Mouse (Mus musculus): ENCODE data around the gene Kansl1. TPM values are rescaled to one million over a fixed set of nuclear protein-coding genes. Genes with fewer than 3 reads are reported as not detected.

The Kansl1 gene
- polyA plus RNA-seq, 1 experiment from 2014 or later: 36.9 TPM

DNA sequence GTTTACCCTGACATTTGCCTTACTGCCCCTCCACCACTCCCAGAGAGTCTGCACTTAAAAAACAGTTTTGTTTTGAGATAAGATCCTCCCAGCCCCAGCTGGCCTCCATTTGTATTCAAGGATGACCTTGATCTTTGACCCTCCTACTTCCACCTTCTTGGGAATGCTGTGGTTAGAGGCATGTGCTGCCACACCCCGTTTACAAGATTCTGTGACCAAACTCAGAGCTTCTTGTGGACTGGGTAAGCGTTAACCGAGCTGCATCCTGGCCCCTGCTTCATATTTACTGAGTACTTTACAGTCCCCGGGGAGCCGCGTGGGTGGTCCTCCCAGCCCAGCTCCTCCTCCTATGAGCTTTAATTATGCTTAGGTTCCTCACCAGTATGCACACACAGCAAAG lies 173.0 kb downstream of the Kansl1 start:
- ATAC-seq (ENCODE audit: low FRiP score, low read depth): no peak
- Histone ChIP-seq H3K9me3 (no peaks in the 10 kb centered on the region), H3K4me1 (no peaks in the 10 kb centered on the region), H3K4me2 (replicated peaks) (no peak overlapping the region), H3K9ac (replicated peaks) (no peak overlapping the region), H3K27ac (replicated peaks) (no peak overlapping the region), H3K27me3 (no peaks in the 10 kb centered on the region), H3K4me3 (no peak overlapping the region), H3K36me3 (peaks cover 16% of the 10 kb centered on the region; the same call in 1 of the 2 replicates)
- WGBS: 49% methylated on average over 6 of the region's 6 CpGs

- Histone ChIP-seq H3K9ac (replicated peaks) (no peak overlapping the region), H3K27me3 (no peaks in the 10 kb centered on the region), H3K4me2 (replicated peaks) (no peak overlapping the region), H3K27ac (replicated peaks) (no peak overlapping the region), H3K36me3 (peaks cover 16% of the 10 kb centered on the region; the same call in 1 of the 2 replicates), H3K4me1 (no peaks in the 10 kb centered on the region), H3K9me3 (no peaks in the 10 kb centered on the region), H3K4me3 (no peak overlapping the region)
- 57% methylated on average over 5 of the region's 5 CpGs for WGBS
- ATAC-seq (ENCODE audit: low FRiP score, low read depth): no peak
Measured at GRCm38 (mm10) chr11:104295145-104295544, 173.5 kb downstream of the Kansl1 start.

GRCm38 (mm10) chr11:104293241-104293640 lies 175.4 kb downstream of the Kansl1 start:
- Histone ChIP-seq H3K4me3 (no peak overlapping the region), H3K4me1 (peaks cover 13% of the 10 kb centered on the region), H3K27ac (replicated peaks) (no peak overlapping the region), H3K9me3 (no peaks in the 10 kb centered on the region), H3K4me2 (replicated peaks) (no peak overlapping the region), H3K36me3 (0 out of 2 replicates have a peak, but pooled peaks cover 5% of the 10 kb centered on the region), H3K27me3 (no peaks in the 10 kb centered on the region), H3K9ac (replicated peaks) (no peak overlapping the region)
- no peak for ATAC-seq (ENCODE audit: low FRiP score, low read depth)
- 77% methylated on average over 9 of the region's 9 CpGs for WGBS

DNA sequence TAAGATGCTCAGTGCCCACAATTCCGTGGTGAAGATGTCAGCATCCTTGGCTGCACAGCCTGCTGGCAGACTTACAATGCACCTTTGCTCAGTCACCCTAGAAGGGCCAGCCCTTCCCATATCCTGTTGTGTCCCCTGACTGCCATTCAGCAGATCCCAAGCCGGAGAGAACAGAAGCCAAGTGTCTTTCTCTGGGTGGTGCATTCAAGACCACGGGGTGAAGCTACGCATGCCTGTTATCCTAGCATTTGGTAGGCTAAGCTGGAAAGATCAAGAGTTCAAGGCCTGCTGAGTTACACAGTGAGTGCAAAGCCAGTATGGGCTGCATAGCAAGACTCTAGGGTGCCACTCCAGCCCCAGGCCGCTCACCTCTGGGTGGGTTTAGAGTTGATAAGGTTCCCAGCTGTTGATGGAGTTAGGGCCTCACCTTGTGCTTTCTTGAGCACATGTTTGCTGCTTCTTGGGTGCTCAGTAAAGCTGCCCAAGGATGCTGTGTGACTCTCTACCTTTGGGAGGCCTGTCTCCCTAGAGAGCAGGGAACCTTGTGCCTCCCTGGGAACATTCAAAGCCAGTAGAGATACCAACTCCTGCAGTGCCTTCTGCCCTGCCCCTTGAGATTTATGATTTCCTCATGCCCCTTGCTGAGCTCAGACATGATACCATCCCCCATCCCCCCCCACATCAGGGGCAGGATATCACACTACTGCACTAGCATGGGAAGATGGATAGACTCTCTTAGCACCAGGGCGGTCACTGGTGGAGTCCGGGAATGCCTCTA lies 176.0 kb downstream of the Kansl1 start:
- Histone ChIP-seq H3K4me1 (peaks cover 13% of the 10 kb centered on the region), H3K9ac (replicated peaks) (no peak overlapping the region), H3K4me2 (replicated peaks) (no peak overlapping the region), H3K27ac (replicated peaks) (no peak overlapping the region; the same call in 1 of the 2 replicates), H3K9me3 (no peaks in the 10 kb centered on the region), H3K4me3 (no peak overlapping the region), H3K27me3 (no peaks in the 10 kb centered on the region), H3K36me3 (peaks cover 9% of the 10 kb centered on the region; the same call in 1 of the 2 replicates)
- ATAC-seq (ENCODE audit: low FRiP score, low read depth): no peak
- 89% methylated on average over 7 of the region's 7 CpGs for WGBS

- Histone ChIP-seq H3K36me3 (peaks cover 28% of the 10 kb centered on the region), H3K27me3 (no peaks in the 10 kb centered on the region), H3K9ac (replicated peaks) (0 out of 2 replicates have a peak overlapping the region, but pooled peaks have one; percentile 31), H3K4me1 (peaks cover 13% of the 10 kb centered on the region), H3K4me3 (no peak overlapping the region), H3K4me2 (replicated peaks) (no peak overlapping the region), H3K27ac (replicated peaks) (peak overlapping the region; percentile 78), H3K9me3 (no peaks in the 10 kb centered on the region)
- ATAC-seq (ENCODE audit: low FRiP score, low read depth): peak; percentile 73
- 12% methylated on average over 13 of the region's 13 CpGs for WGBS
Measured at GRCm38 (mm10) chr11:104289199-104290031, 179.2 kb downstream of the Kansl1 start.

GRCm38 (mm10) chr11:104288835-104289198 lies 179.8 kb downstream of the Kansl1 start:
- Histone ChIP-seq H3K27ac (replicated peaks) (peak overlapping the region; percentile 49), H3K4me3 (no peak overlapping the region), H3K4me2 (replicated peaks) (no peak overlapping the region), H3K36me3 (peaks cover 28% of the 10 kb centered on the region), H3K9ac (replicated peaks) (no peak overlapping the region), H3K27me3 (no peaks in the 10 kb centered on the region), H3K9me3 (no peaks in the 10 kb centered on the region), H3K4me1 (peaks cover 13% of the 10 kb centered on the region)
- 48% methylated on average over 6 of the region's 6 CpGs for WGBS
- peak; percentile 43; the same call in 1 of the 2 replicates for ATAC-seq (ENCODE audit: low FRiP score, low read depth)

GRCm38 (mm10) chr11:104287113-104287512 lies 181.5 kb downstream of the Kansl1 start:
- ATAC-seq (ENCODE audit: low FRiP score, low read depth): no peak
- H3K9ac ChIP-seq (replicated peaks): no peak overlapping the region
- peaks cover 13% of the 10 kb centered on the region for H3K4me1 ChIP-seq
- H3K27me3 ChIP-seq: no peaks in the 10 kb centered on the region
- no peaks in the 10 kb centered on the region for H3K9me3 ChIP-seq
- H3K4me2 ChIP-seq (replicated peaks): no peak overlapping the region
- H3K4me3 ChIP-seq: no peak overlapping the region
- H3K36me3 ChIP-seq: peaks cover 29% of the 10 kb centered on the region
- 94% methylated on average over 18 of the region's 18 CpGs for WGBS
- no peak overlapping the region for H3K27ac ChIP-seq (replicated peaks)

Small RNA genes lying within 50 kb of the gene (microRNA-seq; reads per million reads assigned to microRNA genes)
- not detected for gene Gm47315

Other genes with a start within 250 kb of the Kansl1 start
- 169 and 176 TPM in 2 replicates for gene Mapt, start 237.5 kb downstream of the Kansl1 start, polyA plus RNA-seq (2016; fragmentation: Nextera tagmentation; extraction: Ambion mirVana)
- 52.1 and 53.5 TPM in 2 replicates for gene Cdc27, start 81.8 kb upstream of the Kansl1 start, polyA plus RNA-seq (2016; fragmentation: Nextera tagmentation; extraction: Ambion mirVana)
- 2.1 and 2.4 TPM in 2 replicates for gene Myl4, start 81.8 kb upstream of the Kansl1 start, polyA plus RNA-seq (2016; fragmentation: Nextera tagmentation; extraction: Ambion mirVana)
- gene Itgb3, start 139.1 kb upstream of the Kansl1 start, polyA plus RNA-seq (2016; fragmentation: Nextera tagmentation; extraction: Ambion mirVana): 2.2 and 2.8 TPM in 2 replicates
- not detected in 2 replicates for gene Gm11639, start 216.8 kb upstream of the Kansl1 start, polyA plus RNA-seq (2016; fragmentation: Nextera tagmentation; extraction: Ambion mirVana)

Measured in midbrain, embryonic 12.5 days (tissue).